Mouse (Mus musculus): Measurements from ENCODE around the gene Slc36a4.

- no peak for TF ChIP-seq CTCF (conservative IDR thresholded peaks at IDR 0.05; ENCODE audit: insufficient read depth, insufficient read length, low read depth, low read length)
- TF ChIP-seq POLR2A (IDR thresholded peaks at IDR 0.05; ENCODE audit: low read depth, low read length), result no peak
Measured at GRCm38 (mm10) chr9:15715193-15715989, 5.9 kb downstream of the Slc36a4 start.

Measured in kidney, adult 2 months (tissue).